Mouse (Mus musculus): ENCODE results near the gene Heg1.

The Heg1 gene

GRCm38 (mm10) chr16:33770778-33771454 is 86.7 kb downstream of the Heg1 start:
- no peak for DNase-seq (ENCODE audit: low spot score in 2 of 2)

GRCm38 (mm10) chr16:33772809-33773208 is 88.6 kb downstream of the Heg1 start:
- no peak for DNase-seq (ENCODE audit: low spot score in 2 of 2)

GRCm38 (mm10) chr16:33774972-33775371 is 90.8 kb downstream of the Heg1 start:
- no peak for DNase-seq (ENCODE audit: low spot score in 2 of 2)

- no peak for DNase-seq (ENCODE audit: low spot score in 2 of 2)
These were observed 91.7 kb downstream of the Heg1 start for GRCm38 (mm10) chr16:33775733-33776335.

GRCm38 (mm10) chr16:33776766-33777529 is 92.8 kb downstream of the Heg1 start:
- no peak for DNase-seq (ENCODE audit: low spot score in 2 of 2)

GRCm38 (mm10) chr16:33777607-33778006 is 93.4 kb downstream of the Heg1 start:
- DNase-seq (ENCODE audit: low spot score in 2 of 2): no peak

GRCm38 (mm10) chr16:33781789-33782728 is 97.9 kb downstream of the Heg1 start:
- no peak for DNase-seq (ENCODE audit: low spot score in 2 of 2)

- DNase-seq (ENCODE audit: low spot score in 2 of 2): no peak
These were observed 98.5 kb downstream of the Heg1 start for GRCm38 (mm10) chr16:33782729-33783091.

- no peak for DNase-seq (ENCODE audit: low spot score in 2 of 2)
These were observed 100.4 kb downstream of the Heg1 start for GRCm38 (mm10) chr16:33784547-33784946.

- no peak for DNase-seq (ENCODE audit: low spot score in 2 of 2)
These were observed 101.0 kb downstream of the Heg1 start for GRCm38 (mm10) chr16:33785092-33785704.

- no peak for DNase-seq (ENCODE audit: low spot score in 2 of 2)
These were observed 102.7 kb downstream of the Heg1 start for GRCm38 (mm10) chr16:33786657-33787390.

- no peak for DNase-seq (ENCODE audit: low spot score in 2 of 2)
These were observed 109.9 kb downstream of the Heg1 start, which contains the start of gene Muc13 for GRCm38 (mm10) chr16:33793846-33794791. TSS of gene Muc13 (plus strand) at chr16:33794037.

GRCm38 (mm10) chr16:33795106-33795505 is 110.9 kb downstream of the Heg1 start:
- DNase-seq (ENCODE audit: low spot score in 2 of 2): no peak

GRCm38 (mm10) chr16:33795887-33796286 is 111.7 kb downstream of the Heg1 start:
- DNase-seq (ENCODE audit: low spot score in 2 of 2): no peak

GRCm38 (mm10) chr16:33796756-33797155 is 112.6 kb downstream of the Heg1 start:
- DNase-seq (ENCODE audit: low spot score in 2 of 2): no peak

- DNase-seq (ENCODE audit: low spot score in 2 of 2): peak in 1 of 2 experiments; percentile 44
These were observed 113.7 kb downstream of the Heg1 start for GRCm38 (mm10) chr16:33797860-33798259.

GRCm38 (mm10) chr16:33810002-33810401 is 125.8 kb downstream of the Heg1 start:
- no peak for DNase-seq (ENCODE audit: low spot score in 2 of 2)

GRCm38 (mm10) chr16:33818413-33819165 is 134.4 kb downstream of the Heg1 start:
- no peak for DNase-seq (ENCODE audit: low spot score in 2 of 2)
